Mouse (Mus musculus): ENCODE results near the gene Prol1. TPM values are rescaled to one million over a fixed set of nuclear protein-coding genes. Genes with fewer than 3 reads are reported as not detected.
"Not testable (repeated sequence)": the region's sequence is repeated elsewhere in the genome, so short reads cannot be mapped to it uniquely, and the experiment has no call there.

Prol1 gene
- total RNA-seq (2021), result not detected
- long read RNA-seq, experiment 1, result 0 reads
- long read RNA-seq, experiment 2, result 0 reads

- no peak for DNase-seq (ENCODE audit: low spot score in 2 of 2)
These were observed at the start of gene Prol1 for GRCm38 (mm10) chr5:88317012-88317411. Prol1 (plus strand) TSS chr5:88317312.

GRCm38 (mm10) chr5:88268619-88269018 lies 48.5 kb upstream of the Prol1 start, which contains the start of gene Gm7714:
Gm7714 (plus strand) TSS chr5:88268919.
- no peak for DNase-seq (ENCODE audit: low spot score in 2 of 2)

GRCm38 (mm10) chr5:88311307-88311706 lies 5.8 kb upstream of the Prol1 start:
- DNase-seq (ENCODE audit: low spot score in 2 of 2), result not testable (repeated sequence)

GRCm38 (mm10) chr5:88348533-88348932 lies 31.4 kb downstream of the Prol1 start:
- DNase-seq (ENCODE audit: low spot score in 2 of 2), result not testable (repeated sequence)

GRCm38 (mm10) chr5:88364768-88365167 lies 47.7 kb downstream of the Prol1 start:
- DNase-seq (ENCODE audit: low spot score in 2 of 2), result no peak

- no peak for DNase-seq (ENCODE audit: low spot score in 2 of 2)
These were observed 49.8 kb downstream of the Prol1 start for GRCm38 (mm10) chr5:88366886-88367285.

- no peak for DNase-seq (ENCODE audit: low spot score in 2 of 2)
These were observed 53.6 kb downstream of the Prol1 start for GRCm38 (mm10) chr5:88370578-88371232.

GRCm38 (mm10) chr5:88372563-88372962 lies 55.5 kb downstream of the Prol1 start:
- no peak for DNase-seq (ENCODE audit: low spot score in 2 of 2)

- no peak for DNase-seq (ENCODE audit: low spot score in 2 of 2)
These were observed 58.7 kb downstream of the Prol1 start, which contains the start of gene Amtn for GRCm38 (mm10) chr5:88375808-88376207. Amtn (plus strand) TSS chr5:88376108.

Other genes with a start within 250 kb of the Prol1 start
- gene Smr2, start 230.8 kb upstream of the Prol1 start, total RNA-seq (2021), result not detected
- not detected for gene Gm11116, start 205.8 kb upstream of the Prol1 start, total RNA-seq (2021)
- not detected for gene Gm11115, start 163.2 kb upstream of the Prol1 start, total RNA-seq (2021)
- not detected for gene Gm7714, start 48.4 kb upstream of the Prol1 start, total RNA-seq (2021)
- not detected for gene Amtn, start 58.8 kb downstream of the Prol1 start, total RNA-seq (2021)
- not detected for gene Ambn, start 138.7 kb downstream of the Prol1 start, total RNA-seq (2021)
- not detected for gene Enam, start 170.7 kb downstream of the Prol1 start, total RNA-seq (2021)
- under 1 TPM; 0.28 to 0.45 TPM for gene Jchain, start 210.6 kb downstream of the Prol1 start, total RNA-seq (2021)
- gene Utp3, start 237.2 kb downstream of the Prol1 start, total RNA-seq (2021), result 10 to 100 TPM; 37.4 to 39.1 TPM
- gene Rufy3, start 247.7 kb downstream of the Prol1 start, total RNA-seq (2021), result 10 to 100 TPM; 48.8 to 49.6 TPM